Mouse (Mus musculus): ENCODE measurements around the gene Lamb3. TPM values are rescaled to one million over a fixed set of nuclear protein-coding genes. Genes with fewer than 3 reads are reported as not detected.
A peak's percentile ranks its signal among the peaks of the same experiment; 100 is the strongest.

The Lamb3 gene
- polyA plus RNA-seq, 1 experiment from 2014 or later: 0.62 TPM

DNA sequence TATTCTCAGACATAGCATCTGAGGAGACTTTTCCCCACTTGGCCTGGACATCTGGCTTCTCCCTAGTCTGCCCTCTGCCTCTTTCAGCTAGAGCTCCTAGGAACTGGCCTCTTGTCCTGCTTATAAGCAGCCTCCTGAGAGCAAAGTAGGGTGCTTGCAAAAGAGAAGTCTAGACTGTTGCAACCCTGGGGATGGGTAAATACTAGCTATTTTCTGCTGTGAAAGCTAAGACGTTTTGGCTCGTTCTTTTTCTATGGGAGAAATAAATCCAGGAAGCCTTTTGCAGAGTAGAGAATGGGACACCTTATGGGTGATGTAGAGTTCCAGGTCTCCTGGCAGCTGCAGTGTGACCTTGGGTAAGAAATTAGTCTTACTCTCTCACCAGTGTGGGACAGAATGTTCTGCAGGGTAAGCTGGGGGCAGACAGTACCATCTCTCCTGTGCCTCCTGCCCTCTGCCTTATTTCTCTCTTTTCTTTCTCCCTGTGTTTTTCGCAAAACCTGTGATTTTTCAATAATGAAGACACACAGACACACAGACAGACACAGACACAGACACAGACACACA lies 103.1 kb downstream of the Lamb3 start:
- no peak for ATAC-seq (replicated peaks)
- H3K27ac ChIP-seq (replicated peaks): no peak overlapping the region
- no peak overlapping the region for H3K4me3 ChIP-seq
- WGBS: 92% methylated on average over 3 of the region's 3 CpGs
- H3K27me3 ChIP-seq: no peaks in the 10 kb centered on the region
- H3K9ac ChIP-seq (replicated peaks): no peak overlapping the region
- no peaks in the 10 kb centered on the region for H3K9me3 ChIP-seq
- no peaks in the 10 kb centered on the region for H3K36me3 ChIP-seq
- no peak overlapping the region for H3K4me2 ChIP-seq (replicated peaks)
- peaks cover under 1% of the 10 kb centered on the region for H3K4me1 ChIP-seq

DNA sequence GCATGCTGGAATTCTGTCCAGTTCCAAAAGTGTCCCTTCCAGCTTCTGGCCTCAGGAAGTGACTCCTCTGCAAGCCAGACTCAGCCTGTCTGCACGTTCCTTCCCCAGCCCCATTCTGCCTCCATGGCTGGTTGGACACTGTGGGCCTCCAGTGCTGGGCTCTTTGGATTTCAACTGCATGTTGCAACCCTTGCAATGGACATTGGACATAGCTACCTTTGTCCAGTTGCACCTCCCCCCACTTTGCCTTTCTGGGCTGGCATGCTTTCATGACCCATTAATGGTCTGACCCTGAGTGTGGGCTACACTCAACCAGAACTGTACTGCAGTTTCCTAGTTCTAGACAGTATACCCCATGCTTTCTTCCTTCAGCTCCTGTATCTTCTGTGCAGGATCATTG lies 104.1 kb downstream of the Lamb3 start:
- Histone ChIP-seq H3K4me1 (peaks cover 8% of the 10 kb centered on the region), H3K36me3 (no peaks in the 10 kb centered on the region), H3K27me3 (no peaks in the 10 kb centered on the region), H3K27ac (replicated peaks) (no peak overlapping the region), H3K9me3 (no peaks in the 10 kb centered on the region), H3K4me3 (no peak overlapping the region), H3K9ac (replicated peaks) (no peak overlapping the region), H3K4me2 (replicated peaks) (no peak overlapping the region)
- no peak for ATAC-seq (replicated peaks)
- whole genome bisulfite sequencing: 88% methylated on average over 1 of the region's 1 CpGs

DNA sequence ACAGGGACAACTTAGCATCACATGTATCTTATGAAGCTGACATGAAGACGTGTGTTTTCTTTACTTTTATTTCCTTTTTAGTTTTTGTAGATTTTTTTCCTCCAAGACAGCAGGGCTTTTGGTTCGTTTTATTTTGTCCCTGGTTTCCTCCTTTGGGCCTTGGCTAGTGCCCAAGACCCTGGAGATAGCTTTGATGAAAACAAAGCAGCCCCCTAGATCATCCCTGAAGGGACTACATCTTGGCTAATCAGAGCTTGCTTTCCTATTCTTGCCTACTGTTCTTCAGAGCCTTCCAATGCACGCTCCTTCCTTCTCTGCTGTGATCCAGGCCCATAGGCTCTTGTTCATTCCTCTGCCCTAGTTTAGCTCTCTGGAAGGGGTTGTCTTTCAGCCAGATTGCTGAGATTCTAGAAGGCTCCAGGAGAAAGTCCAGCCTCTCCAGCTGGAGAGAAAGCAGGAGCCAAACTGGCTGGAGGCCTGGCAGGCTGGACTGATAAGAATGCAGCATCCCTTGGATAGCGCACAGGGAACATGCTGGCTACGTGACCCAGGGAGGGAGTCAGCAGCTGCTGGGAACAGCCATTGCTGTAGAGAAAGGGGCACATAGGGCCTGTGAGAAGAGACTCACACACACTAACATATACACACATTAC lies 108.3 kb downstream of the Lamb3 start:
- peaks cover 14% of the 10 kb centered on the region for H3K4me1 ChIP-seq
- peak overlapping the region; percentile 54 for H3K27ac ChIP-seq (replicated peaks)
- WGBS: 58% methylated on average over 5 of the region's 5 CpGs
- H3K27me3 ChIP-seq: no peaks in the 10 kb centered on the region
- no peak overlapping the region for H3K9ac ChIP-seq (replicated peaks)
- no peaks in the 10 kb centered on the region for H3K9me3 ChIP-seq
- H3K36me3 ChIP-seq: no peaks in the 10 kb centered on the region
- no peak overlapping the region for H3K4me3 ChIP-seq
- no peak for ATAC-seq (replicated peaks)
- H3K4me2 ChIP-seq (replicated peaks): no peak overlapping the region

- Histone ChIP-seq H3K9ac (replicated peaks) (no peak overlapping the region), H3K27ac (replicated peaks) (peak overlapping the region; percentile 54), H3K4me1 (peaks cover 14% of the 10 kb centered on the region), H3K27me3 (no peaks in the 10 kb centered on the region), H3K4me2 (replicated peaks) (no peak overlapping the region), H3K9me3 (no peaks in the 10 kb centered on the region), H3K4me3 (no peak overlapping the region), H3K36me3 (no peaks in the 10 kb centered on the region)
- 78% methylated on average over 9 of the region's 9 CpGs for WGBS
- ATAC-seq (replicated peaks): no peak
Observed at GRCm38 (mm10) chr1:193316358-193316750, 108.9 kb downstream of the Lamb3 start.

DNA sequence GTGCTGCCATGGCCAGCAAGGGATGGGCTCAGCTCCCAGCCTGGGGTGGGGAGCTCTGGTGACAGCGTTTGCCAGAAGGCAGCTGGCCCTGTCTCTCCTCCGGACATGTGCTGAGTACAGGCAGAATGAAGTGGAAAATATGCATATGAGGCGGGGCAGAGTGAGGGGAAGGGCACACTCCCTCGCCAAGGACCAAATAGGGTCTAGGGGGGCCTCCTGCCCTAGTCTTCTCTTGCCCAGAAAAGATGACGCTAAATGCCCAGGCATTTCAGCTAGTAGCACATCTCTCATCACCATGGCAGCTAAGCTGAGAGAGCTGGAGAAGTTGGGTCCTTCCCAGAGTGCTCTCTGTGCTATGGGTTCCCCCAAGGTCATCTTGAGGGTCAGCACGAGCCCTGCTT lies 109.7 kb downstream of the Lamb3 start:
- peak overlapping the region; percentile 46 for H3K27ac ChIP-seq (replicated peaks)
- no peak overlapping the region for H3K4me2 ChIP-seq (replicated peaks)
- no peaks in the 10 kb centered on the region for H3K36me3 ChIP-seq
- ATAC-seq (replicated peaks): peak; percentile 76
- WGBS: 33% methylated on average over 6 of the region's 6 CpGs
- no peaks in the 10 kb centered on the region for H3K9me3 ChIP-seq
- H3K9ac ChIP-seq (replicated peaks): no peak overlapping the region
- no peak overlapping the region for H3K4me3 ChIP-seq
- H3K27me3 ChIP-seq: no peaks in the 10 kb centered on the region
- peaks cover 14% of the 10 kb centered on the region for H3K4me1 ChIP-seq

- no peak overlapping the region for H3K4me3 ChIP-seq
- no peaks in the 10 kb centered on the region for H3K9me3 ChIP-seq
- no peak overlapping the region for H3K9ac ChIP-seq (replicated peaks)
- H3K27me3 ChIP-seq: no peaks in the 10 kb centered on the region
- WGBS: 48% methylated on average over 3 of the region's 3 CpGs
- no peak overlapping the region for H3K27ac ChIP-seq (replicated peaks)
- H3K4me2 ChIP-seq (replicated peaks): no peak overlapping the region
- no peaks in the 10 kb centered on the region for H3K36me3 ChIP-seq
- peaks cover 14% of the 10 kb centered on the region for H3K4me1 ChIP-seq
- no peak for ATAC-seq (replicated peaks)
Observed at GRCm38 (mm10) chr1:193319721-193320120, 112.2 kb downstream of the Lamb3 start.

DNA sequence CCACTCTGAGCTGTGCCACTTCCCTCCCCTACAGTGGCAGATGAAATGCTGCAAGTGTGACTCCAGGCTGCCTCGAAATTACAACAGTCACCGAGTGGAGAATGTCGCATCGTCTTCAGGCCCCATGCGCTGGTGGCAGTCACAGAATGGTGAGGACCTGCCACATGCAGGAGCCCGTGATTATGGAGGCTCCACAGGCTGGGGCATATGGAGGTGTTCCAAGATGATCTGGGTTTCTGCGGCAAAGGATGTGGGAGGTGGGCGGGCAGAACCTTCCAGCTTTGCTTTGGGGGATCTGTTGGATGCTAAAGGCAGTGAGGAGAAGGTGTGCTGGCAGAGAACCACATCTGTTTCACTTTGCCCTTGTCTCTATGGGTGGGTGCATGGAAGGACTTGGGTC lies 112.9 kb downstream of the Lamb3 start:
- no peak overlapping the region for H3K9ac ChIP-seq (replicated peaks)
- ATAC-seq (replicated peaks): no peak
- peaks cover 14% of the 10 kb centered on the region for H3K4me1 ChIP-seq
- H3K36me3 ChIP-seq: no peaks in the 10 kb centered on the region
- no peaks in the 10 kb centered on the region for H3K27me3 ChIP-seq
- no peak overlapping the region for H3K4me3 ChIP-seq
- H3K9me3 ChIP-seq: no peaks in the 10 kb centered on the region
- no peak overlapping the region for H3K4me2 ChIP-seq (replicated peaks)
- WGBS: 90% methylated on average over 8 of the region's 8 CpGs
- no peak overlapping the region for H3K27ac ChIP-seq (replicated peaks)

- ATAC-seq (replicated peaks): no peak
- 97% methylated on average over 6 of the region's 6 CpGs for WGBS
- H3K9ac ChIP-seq (replicated peaks): no peak overlapping the region
- H3K27me3 ChIP-seq: no peaks in the 10 kb centered on the region
- H3K36me3 ChIP-seq: no peaks in the 10 kb centered on the region
- no peak overlapping the region for H3K4me3 ChIP-seq
- H3K4me1 ChIP-seq: no peaks in the 10 kb centered on the region
- H3K9me3 ChIP-seq: no peaks in the 10 kb centered on the region
- no peak overlapping the region for H3K4me2 ChIP-seq (replicated peaks)
- no peak overlapping the region for H3K27ac ChIP-seq (replicated peaks)
Observed at GRCm38 (mm10) chr1:193323686-193324085, 116.2 kb downstream of the Lamb3 start.

- WGBS: 38% methylated on average over 2 of the region's 2 CpGs
- no peak overlapping the region for H3K27ac ChIP-seq (replicated peaks)
Observed at GRCm38 (mm10) chr1:193324224-193324623, 116.7 kb downstream of the Lamb3 start.

GRCm38 (mm10) chr1:193325891-193326290 lies 118.4 kb downstream of the Lamb3 start:
- no peaks in the 10 kb centered on the region for H3K9me3 ChIP-seq
- H3K9ac ChIP-seq (replicated peaks): no peak overlapping the region
- no peak overlapping the region for H3K4me3 ChIP-seq
- 92% methylated on average over 6 of the region's 6 CpGs for WGBS
- H3K27ac ChIP-seq (replicated peaks): no peak overlapping the region
- H3K27me3 ChIP-seq: no peaks in the 10 kb centered on the region
- H3K4me2 ChIP-seq (replicated peaks): no peak overlapping the region
- H3K4me1 ChIP-seq: peaks cover 13% of the 10 kb centered on the region
- H3K36me3 ChIP-seq: no peaks in the 10 kb centered on the region
- ATAC-seq (replicated peaks): no peak

More at GRCm38 (mm10) chr1:193324224-193324623, 116.7 kb downstream of the Lamb3 start:
- Histone ChIP-seq H3K27me3 (no peaks in the 10 kb centered on the region), H3K9me3 (no peaks in the 10 kb centered on the region), H3K4me1 (no peaks in the 10 kb centered on the region), H3K36me3 (no peaks in the 10 kb centered on the region), H3K4me3 (no peak overlapping the region), H3K4me2 (replicated peaks) (no peak overlapping the region), H3K9ac (replicated peaks) (no peak overlapping the region)
- ATAC-seq (replicated peaks): no peak

GRCm38 (mm10) chr1:193326456-193327145 lies 119.1 kb downstream of the Lamb3 start:
- Histone ChIP-seq H3K9ac (replicated peaks) (no peak overlapping the region), H3K27ac (replicated peaks) (no peak overlapping the region), H3K4me3 (no peak overlapping the region), H3K27me3 (no peaks in the 10 kb centered on the region), H3K36me3 (no peaks in the 10 kb centered on the region), H3K4me1 (peaks cover 13% of the 10 kb centered on the region), H3K9me3 (no peaks in the 10 kb centered on the region), H3K4me2 (replicated peaks) (no peak overlapping the region)
- no peak for ATAC-seq (replicated peaks)
- 76% methylated on average over 7 of the region's 7 CpGs for WGBS

DNA sequence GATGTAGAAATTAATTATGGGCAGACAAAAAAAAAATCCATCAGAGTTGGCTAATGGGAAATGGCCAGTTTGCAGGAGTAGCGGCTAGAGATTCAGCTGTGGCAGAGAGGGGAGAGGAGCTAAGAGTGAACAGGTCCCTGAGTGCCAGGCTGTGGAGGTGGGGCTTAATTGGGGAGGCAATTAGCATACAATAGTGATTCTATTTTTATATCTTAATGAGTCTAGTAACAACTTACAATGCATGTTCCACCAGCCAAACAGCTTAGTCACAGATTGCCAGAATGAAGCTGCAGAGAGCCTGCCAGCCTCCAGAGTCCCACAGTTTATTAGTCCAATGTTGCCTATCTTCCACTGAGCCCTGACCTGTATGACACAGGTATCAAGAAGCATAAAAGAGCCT lies 119.7 kb downstream of the Lamb3 start:
- Histone ChIP-seq H3K4me3 (no peak overlapping the region), H3K4me2 (replicated peaks) (no peak overlapping the region), H3K27me3 (no peaks in the 10 kb centered on the region), H3K9ac (replicated peaks) (no peak overlapping the region), H3K4me1 (peaks cover 13% of the 10 kb centered on the region), H3K27ac (replicated peaks) (no peak overlapping the region), H3K36me3 (no peaks in the 10 kb centered on the region), H3K9me3 (no peaks in the 10 kb centered on the region)
- 75% methylated on average over 1 of the region's 1 CpGs for WGBS
- no peak for ATAC-seq (replicated peaks)

Measured in forebrain, embryonic 15.5 days (tissue).